Mouse (Mus musculus) cerebellum, adult 11-12 months (tissue): ENCODE measurements at regions not wholly inside any gene's neighbourhood (a gene's known extent, or its start where the extent isn't known, plus 50 kb on each side); places are given as distances from the start of the nearest gene placed in this dataset.

Experiments used
- DNase-seq: peaks from one replicate; pipeline ENCODE4 v3.0.0; 2022

- no peak for DNase-seq
Observed at GRCm38 (mm10) chr5:37980692-37981091, 57.9 kb upstream of the Stx18 start.

- no peak for DNase-seq
Observed at GRCm38 (mm10) chr5:37976943-37977434, 61.6 kb upstream of the Stx18 start.

DNA sequence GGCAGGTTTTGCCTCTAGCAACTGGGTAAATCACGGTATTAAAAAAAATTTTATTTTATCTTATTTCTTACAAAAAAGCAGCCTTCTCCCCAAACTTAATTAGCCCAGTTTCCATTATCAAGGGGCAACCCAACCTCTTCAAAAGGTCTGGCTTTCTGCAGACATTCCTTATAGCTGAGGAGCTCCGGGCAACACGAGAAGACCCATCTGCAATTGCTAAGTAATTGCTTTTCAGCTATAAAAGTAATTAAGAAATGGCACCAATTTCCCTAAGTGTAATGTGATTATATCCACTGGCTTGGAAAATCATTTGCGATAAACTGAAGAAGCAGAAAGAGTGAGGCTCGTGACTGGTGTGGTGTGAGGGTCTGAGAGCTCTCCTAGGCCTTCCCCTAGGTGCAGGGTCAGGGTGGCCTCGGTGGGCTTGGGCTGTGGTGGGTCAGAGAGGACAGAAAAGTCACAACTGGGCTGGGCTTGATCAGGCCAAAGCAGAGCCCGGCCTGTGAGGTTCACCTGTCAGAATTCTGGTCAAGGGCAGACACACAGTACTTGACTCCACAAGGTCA lies 65.5 kb upstream of the Stx18 start:
- no peak for DNase-seq

GRCm38 (mm10) chr5:37971724-37972123 lies 66.8 kb upstream of the Stx18 start:
- no peak for DNase-seq

GRCm38 (mm10) chr5:37968596-37968995 lies 69.9 kb upstream of the Stx18 start:
- no peak for DNase-seq

- DNase-seq, result no peak
Observed at GRCm38 (mm10) chr5:37967914-37968375, 70.6 kb upstream of the Stx18 start.

GRCm38 (mm10) chr5:37967106-37967913 lies 71.2 kb upstream of the Stx18 start:
- DNase-seq, result no peak

- DNase-seq, result peak; percentile 2
Observed at GRCm38 (mm10) chr5:37963688-37964087, 74.9 kb upstream of the Stx18 start.

- DNase-seq, result no peak
Observed at GRCm38 (mm10) chr5:37962513-37962912, 76.0 kb upstream of the Stx18 start.

DNA sequence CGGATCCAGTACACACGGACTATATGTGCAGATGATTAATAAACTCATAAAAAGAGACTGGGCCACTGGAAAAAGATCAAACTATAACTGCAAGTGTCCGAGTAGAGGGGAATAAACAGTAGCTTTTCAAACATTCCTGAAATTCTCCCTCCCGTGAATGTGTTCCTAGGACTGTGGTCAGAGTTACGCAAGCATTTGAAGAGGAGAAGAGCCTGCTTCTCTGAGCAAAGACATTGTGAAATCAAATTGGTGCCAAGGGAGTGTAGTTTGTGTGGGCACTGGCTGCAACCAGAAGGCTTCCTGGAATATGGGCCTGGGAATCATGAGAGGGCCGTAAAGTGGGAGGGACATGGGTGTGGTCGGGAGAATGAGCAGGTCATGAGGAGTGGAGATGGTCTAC lies 78.3 kb upstream of the Stx18 start:
- DNase-seq, result no peak

GRCm38 (mm10) chr5:37952096-37952495 lies 86.4 kb upstream of the Stx18 start:
- no peak for DNase-seq

GRCm38 (mm10) chr5:37932760-37933122 lies 105.8 kb upstream of the Stx18 start:
- no peak for DNase-seq

GRCm38 (mm10) chr5:37932086-37932759 lies 106.3 kb upstream of the Stx18 start:
- DNase-seq, result no peak

DNA sequence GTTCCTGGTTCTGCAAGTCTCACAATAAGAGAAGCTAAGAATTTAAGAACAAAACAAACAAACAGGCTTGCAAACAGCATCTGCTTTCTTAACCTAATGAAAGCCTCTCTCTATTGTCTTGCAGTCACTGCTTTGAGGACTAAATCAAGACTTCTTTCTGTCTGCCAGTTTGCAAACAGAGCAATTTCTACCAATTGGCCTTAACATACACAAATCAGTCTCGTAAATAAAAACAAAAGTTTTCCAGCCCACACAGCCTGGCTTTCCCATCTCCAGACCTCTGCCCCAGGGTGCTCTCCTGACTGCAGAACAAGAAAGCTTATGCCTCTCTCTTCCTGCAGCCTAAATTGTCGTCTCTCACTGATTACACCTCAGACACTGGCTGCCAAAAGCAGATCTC lies 96.1 kb upstream of the Msx1 start:
- DNase-seq, result no peak

GRCm38 (mm10) chr5:37919102-37919501 lies 94.7 kb upstream of the Msx1 start:
- no peak for DNase-seq

GRCm38 (mm10) chr5:37918001-37918707 lies 93.8 kb upstream of the Msx1 start:
- DNase-seq, result no peak

DNA sequence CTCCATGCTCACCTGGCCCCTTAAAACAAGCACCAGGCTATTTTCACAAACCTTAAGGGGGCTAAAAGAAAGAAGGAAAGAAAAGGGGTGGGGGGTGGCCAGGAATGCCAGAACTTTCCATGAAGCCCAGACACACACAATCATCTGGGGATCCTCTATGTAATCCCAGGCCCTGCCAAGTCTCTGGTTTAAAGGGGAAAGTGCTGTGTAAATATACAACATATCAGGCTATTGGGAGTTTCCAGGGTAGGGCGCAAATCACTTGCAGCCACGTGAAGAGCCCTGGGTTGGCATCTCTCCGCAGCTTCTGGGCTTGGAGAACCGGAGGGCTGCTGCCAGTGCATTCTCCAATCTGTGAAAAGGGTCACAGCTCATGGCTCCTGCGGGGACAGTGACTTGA lies 92.8 kb upstream of the Msx1 start:
- no peak for DNase-seq

DNA sequence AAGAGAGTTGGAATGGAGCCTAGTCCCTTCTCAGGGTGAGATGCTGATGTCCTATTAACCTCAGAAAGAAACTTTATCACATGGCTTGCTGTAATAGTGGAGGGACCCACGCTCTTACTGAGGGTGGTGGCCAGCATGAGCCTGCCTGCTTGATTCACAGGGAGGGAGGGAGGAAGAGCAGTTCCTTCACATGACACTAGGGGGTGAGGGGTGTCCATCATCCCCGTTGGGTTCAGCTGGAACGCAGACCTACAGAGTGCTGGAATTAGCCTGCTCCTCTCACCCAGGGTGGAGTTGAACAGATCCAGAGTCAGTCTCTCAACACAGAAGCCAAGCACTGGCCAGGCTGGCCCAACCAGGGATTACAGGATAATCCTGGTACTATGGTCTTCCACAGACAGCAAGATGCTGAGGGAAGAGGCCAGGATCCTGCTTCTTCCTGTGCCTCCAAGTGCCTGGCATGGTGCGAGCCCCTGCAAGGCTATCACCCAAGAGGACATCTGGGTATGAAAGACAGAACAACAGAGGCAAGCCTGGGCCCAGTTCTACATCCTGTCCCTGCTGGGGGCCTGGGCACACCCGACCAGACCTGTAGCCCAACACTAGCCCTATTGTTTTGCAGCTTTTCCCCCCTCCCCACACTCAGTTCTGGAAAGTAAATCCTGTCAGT lies 80.4 kb upstream of the Msx1 start:
- no peak for DNase-seq

DNA sequence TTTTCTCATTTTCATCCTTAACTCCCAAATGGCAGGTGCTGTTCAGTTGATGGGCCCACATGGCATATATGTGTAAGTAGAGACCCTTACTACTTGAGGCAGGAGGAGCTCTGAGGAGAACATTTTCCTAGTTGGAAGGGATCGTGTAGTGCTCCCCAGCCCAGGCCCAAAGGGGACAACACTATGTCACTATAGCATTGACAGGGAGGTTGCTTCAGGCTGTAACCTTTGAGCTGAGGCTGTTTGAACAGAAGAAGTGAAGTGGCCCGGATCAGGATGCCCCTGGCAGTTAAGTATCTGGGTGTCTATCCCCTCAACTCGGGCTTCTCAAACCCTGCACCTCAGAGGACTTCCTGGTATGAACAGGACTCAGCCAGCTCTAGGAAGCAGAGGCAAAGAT lies 79.5 kb upstream of the Msx1 start:
- DNase-seq, result no peak

DNA sequence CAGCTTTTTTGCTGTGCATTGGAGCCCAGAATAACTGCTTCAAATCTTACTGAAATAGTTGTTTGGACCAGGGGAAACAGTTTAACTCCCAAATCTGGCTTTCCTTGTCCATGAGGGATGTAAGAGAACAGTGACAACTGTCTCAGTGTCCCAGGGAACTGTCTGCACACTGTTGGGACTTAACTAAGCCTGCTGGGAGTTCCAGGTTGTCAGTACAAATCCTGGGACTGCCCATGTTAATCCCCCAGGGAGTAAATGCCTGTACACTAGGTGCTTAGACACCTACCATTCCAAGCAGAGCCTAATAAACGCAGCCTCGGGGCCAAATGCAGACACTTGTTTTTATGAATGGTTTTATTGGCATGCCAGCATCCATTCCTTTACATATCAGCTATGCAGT lies 78.4 kb upstream of the Msx1 start:
- no peak for DNase-seq

GRCm38 (mm10) chr5:37901861-37902291 lies 77.5 kb upstream of the Msx1 start:
- DNase-seq, result no peak

GRCm38 (mm10) chr5:37898041-37898615 lies 73.7 kb upstream of the Msx1 start:
- no peak for DNase-seq
